Mouse (Mus musculus) midbrain, embryonic 15.5 days (tissue): Measurements from ENCODE around the gene Hist1h4h. TPM values are rescaled to one million over a fixed set of nuclear protein-coding genes. Genes with fewer than 3 reads are reported as not detected.

Experiments
- ATAC-seq: fragments of 200-750 bp; cut with Nextera tagmentation; replicated peaks from 2 replicates; pipeline ENCODE4 v1.8.0; 2017; ENCODE audit warnings: moderate TSS enrichment
- H3K27ac ChIP-seq: fragments of 300-500 bp; sonication (generic); 2 replicates; pipeline ENCODE4 v1.5.1; 2015; ENCODE audit warnings: mild to moderate bottlenecking, inconsistent platforms
- H3K27me3 ChIP-seq: fragments of 300-500 bp; sonication (generic); replicated peaks from 2 replicates; pipeline ENCODE4 v1.6.1; 2015; ENCODE audit warnings: inconsistent platforms
- H3K36me3 ChIP-seq: fragments of 300-500 bp; sonication (generic); replicated peaks from 2 replicates; pipeline ENCODE4 v1.6.1; 2015; ENCODE audit warnings: inconsistent platforms
- H3K4me1 ChIP-seq: fragments of 300-500 bp; sonication (generic); 2 replicates; pipeline ENCODE4 v1.6.1; 2015; ENCODE audit warnings: inconsistent platforms
- H3K4me2 ChIP-seq: fragments of 300-500 bp; sonication (generic); 2 replicates; pipeline ENCODE4 v1.6.1; 2015; ENCODE audit warnings: inconsistent platforms, mild to moderate bottlenecking, moderate library complexity
- H3K4me3 ChIP-seq: fragments of 300-500 bp; sonication (generic); 2 replicates; pipeline ENCODE4 v1.5.1; 2015; ENCODE audit warnings: mild to moderate bottlenecking, inconsistent platforms
- H3K9ac ChIP-seq: fragments of 300-500 bp; sonication (generic); 2 replicates; pipeline ENCODE4 v1.6.1; 2015; ENCODE audit warnings: mild to moderate bottlenecking, inconsistent platforms
- H3K9me3 ChIP-seq: fragments of 300-500 bp; sonication (generic); 2 replicates; pipeline ENCODE4 v1.6.1; 2016; ENCODE audit warnings: inconsistent platforms
- WGBS: fragments of 180-500 bp; shearing (Covaris S2); methylation state at CpG from one replicate; pipeline ENCODE4 v1.1.7; 2015; ENCODE audit warnings: mixed read lengths; 5-methylcytosine and 5-hydroxymethylcytosine counted together
- polyA plus RNA-seq: library from polyadenylated mRNA; unstranded; fragments of >200 nt; fragmentation: Nextera tagmentation; extraction: Ambion mirVana; gene quantifications from 2 replicates; pipeline ENCODE4 v1.2.1, GENCODE M21; 2015

The Hist1h4h gene
- polyA plus RNA-seq = 3.3 and 5.1 TPM in 2 replicates

DNA sequence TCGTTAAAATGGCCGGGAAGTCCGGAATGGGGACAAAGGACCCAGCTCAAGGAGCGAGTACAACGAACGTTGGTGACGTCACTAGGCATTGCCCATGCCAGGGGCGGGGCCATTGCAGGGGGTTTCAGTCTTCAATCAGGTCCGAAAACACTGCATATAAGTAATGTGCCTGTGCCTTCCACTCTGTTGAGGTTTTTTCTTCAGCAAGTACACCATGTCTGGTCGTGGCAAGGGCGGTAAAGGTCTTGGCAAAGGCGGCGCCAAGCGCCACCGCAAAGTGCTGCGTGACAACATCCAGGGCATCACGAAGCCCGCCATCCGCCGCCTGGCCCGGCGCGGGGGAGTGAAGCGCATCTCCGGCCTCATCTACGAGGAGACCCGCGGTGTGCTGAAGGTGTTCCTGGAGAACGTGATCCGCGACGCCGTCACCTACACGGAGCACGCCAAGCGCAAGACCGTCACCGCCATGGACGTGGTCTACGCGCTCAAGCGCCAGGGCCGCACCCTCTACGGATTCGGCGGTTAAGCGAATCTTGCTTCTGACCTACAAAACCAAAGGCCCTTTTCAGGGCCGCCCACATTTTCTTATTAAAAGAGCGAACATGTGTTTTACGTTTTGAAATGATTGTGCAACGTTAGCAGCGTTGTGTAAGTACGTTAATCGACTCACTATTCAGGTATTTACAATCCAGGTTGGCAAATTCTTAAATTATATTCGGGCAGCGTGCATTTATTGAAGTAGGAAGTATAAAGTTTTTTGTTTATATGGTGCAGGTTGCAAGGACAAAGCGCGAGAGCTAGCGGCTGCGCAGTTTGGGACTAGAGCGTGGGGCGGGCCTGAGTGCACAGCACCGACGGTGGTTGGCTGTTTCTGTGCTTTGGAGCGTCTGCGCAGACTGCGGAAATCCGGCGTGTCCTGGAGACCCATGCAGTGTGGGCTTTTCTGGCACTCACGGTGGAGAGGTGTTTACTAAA is at the start of gene Hist1h4h:
Hist1h4h (plus strand) TSS at position 150 of the 975 bp plus-strand sequence.
- peak within 1 kb of the TSS; percentile 75 for H3K9ac ChIP-seq
- H3K4me1 ChIP-seq = peaks cover 45% of the 10 kb centered on the region
- H3K4me3 ChIP-seq = peak within 1 kb of the TSS; percentile 54
- peak within 1 kb of the TSS; percentile 96 for H3K27ac ChIP-seq
- no peaks in the 10 kb centered on the region for H3K9me3 ChIP-seq
- H3K27me3 ChIP-seq = no peaks in the 10 kb centered on the region
- ATAC-seq = peak; percentile 92
- WGBS = under 1% methylated on average over 67 of the region's 70 CpGs
- no peaks in the 10 kb centered on the region for H3K36me3 ChIP-seq
- H3K4me2 ChIP-seq = peak within 1 kb of the TSS; percentile 85

DNA sequence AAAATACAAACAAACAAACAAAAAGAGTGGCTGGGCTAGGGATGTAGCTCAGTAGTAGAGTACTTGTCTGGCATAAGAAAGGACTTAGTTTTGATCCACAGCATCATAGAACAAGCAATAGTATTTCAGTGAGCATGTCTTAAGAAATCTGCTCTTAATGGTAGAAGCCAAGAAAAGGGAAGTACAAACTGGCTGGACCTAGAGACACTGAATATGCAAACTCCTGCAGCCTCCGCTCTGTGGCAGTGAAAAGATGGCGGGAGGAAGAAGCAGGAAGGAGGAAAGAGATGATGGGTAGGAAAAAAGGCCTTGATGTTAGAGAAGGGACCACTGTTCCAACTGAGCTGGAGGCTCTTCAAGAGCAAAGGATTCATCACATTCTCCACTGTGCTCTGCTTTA is 47.7 kb upstream of the Hist1h4h start:
- H3K9ac ChIP-seq = no peak overlapping the region
- no peaks in the 10 kb centered on the region for H3K9me3 ChIP-seq
- H3K27me3 ChIP-seq = no peaks in the 10 kb centered on the region
- H3K4me2 ChIP-seq = no peak overlapping the region
- no peaks in the 10 kb centered on the region; the same call in 1 of the 2 replicates for H3K4me1 ChIP-seq
- 89% methylated on average over 2 of the region's 2 CpGs for WGBS
- no peak overlapping the region for H3K27ac ChIP-seq
- H3K4me3 ChIP-seq = no peak overlapping the region
- no peak for ATAC-seq
- H3K36me3 ChIP-seq = no peaks in the 10 kb centered on the region

DNA sequence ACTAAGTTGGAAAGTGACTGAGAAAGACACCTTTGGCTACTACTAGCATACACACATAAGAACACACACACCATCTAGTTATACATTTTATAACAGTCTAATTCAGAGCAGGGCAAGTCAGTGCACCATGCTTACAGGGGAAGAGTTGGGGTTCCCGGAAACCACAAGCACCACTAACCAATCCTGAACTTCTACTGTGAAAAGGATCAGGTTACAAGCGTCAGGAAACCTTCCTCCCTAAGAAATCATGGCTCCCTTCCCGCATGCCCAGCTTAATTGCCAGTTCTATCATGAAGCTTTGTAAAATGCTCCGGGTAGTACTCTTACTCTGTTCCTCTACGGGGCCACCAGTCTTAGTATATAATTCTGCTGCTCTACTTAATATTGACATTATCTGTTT is 45.6 kb upstream of the Hist1h4h start:
- Histone ChIP-seq H3K4me3 (no peak overlapping the region), H3K36me3 (no peaks in the 10 kb centered on the region), H3K9me3 (no peaks in the 10 kb centered on the region), H3K9ac (no peak overlapping the region), H3K4me2 (no peak overlapping the region), H3K27ac (no peak overlapping the region), H3K4me1 (peaks cover 3% of the 10 kb centered on the region; the same call in 1 of the 2 replicates), H3K27me3 (no peaks in the 10 kb centered on the region)
- no peak for ATAC-seq
- 48% methylated on average over 5 of the region's 5 CpGs for WGBS

DNA sequence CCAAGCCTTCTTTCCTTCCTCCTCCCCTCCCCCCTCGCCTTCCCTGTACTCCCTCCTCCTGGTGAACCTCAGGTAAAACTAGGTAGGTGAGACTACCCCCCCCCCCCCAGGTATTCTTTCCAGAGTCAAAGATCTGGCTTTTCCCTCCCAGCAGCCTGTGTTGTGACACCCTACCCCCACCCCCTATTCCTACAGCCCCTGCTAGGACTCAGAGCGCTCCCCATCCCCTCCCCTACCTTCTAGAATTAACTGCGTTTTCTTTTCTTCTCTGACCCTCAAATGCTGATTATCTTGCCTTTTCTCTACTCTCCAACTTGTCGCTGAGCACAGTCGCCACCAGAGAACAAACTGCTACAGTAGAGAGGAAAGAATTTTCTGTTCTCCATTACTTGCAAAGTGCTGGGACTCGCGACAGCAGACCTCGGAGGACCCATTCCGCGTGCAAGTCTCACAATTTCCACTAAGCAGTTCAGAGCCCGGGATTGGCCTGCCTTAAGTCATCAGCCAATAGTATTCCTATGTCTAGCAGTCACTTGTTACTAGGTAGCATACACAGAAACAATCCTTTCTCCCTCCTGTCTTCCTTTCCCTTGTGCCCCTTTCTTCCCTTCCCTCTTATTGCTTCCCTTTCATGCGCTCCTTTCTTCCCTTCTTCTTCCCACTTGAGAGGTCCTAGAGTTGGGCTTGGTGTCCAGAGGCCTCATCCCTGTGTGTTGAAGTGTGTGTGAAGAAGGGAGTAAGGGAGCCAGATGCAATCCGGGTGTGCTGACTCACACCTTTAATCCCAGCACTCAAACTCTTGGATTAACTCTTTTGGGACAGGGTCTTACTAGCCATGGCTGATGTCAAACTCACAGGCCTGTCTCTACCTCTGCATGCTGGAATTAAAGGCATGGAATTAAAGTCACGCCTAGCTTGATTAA is 42.2 kb upstream of the Hist1h4h start, which contains the start of gene Btn2a2:
Btn2a2 (minus strand) TSS at position 458 of the 923 bp plus-strand sequence.
- Histone ChIP-seq H3K4me3 (peak within 1 kb of the TSS; percentile 38), H3K27ac (no peak within 1 kb of the TSS), H3K9ac (peak within 1 kb of the TSS; percentile 19; the same call in 1 of the 2 replicates), H3K27me3 (no peaks in the 10 kb centered on the region), H3K4me1 (peaks cover 10% of the 10 kb centered on the region), H3K36me3 (no peaks in the 10 kb centered on the region), H3K4me2 (peak within 1 kb of the TSS; percentile 57), H3K9me3 (no peaks in the 10 kb centered on the region)
- ATAC-seq = peak; percentile 99
- WGBS = 5% methylated on average over 14 of the region's 14 CpGs

- peaks cover 10% of the 10 kb centered on the region for H3K4me1 ChIP-seq
- 79% methylated on average over 1 of the region's 1 CpGs for WGBS
- no peak overlapping the region for H3K27ac ChIP-seq
- H3K36me3 ChIP-seq = no peaks in the 10 kb centered on the region
- H3K4me3 ChIP-seq = no peak overlapping the region
- H3K9me3 ChIP-seq = no peaks in the 10 kb centered on the region
- H3K4me2 ChIP-seq = no peak overlapping the region
- no peak for ATAC-seq
- no peaks in the 10 kb centered on the region for H3K27me3 ChIP-seq
- H3K9ac ChIP-seq = no peak overlapping the region
Observed at GRCm38 (mm10) chr13:23490863-23491262, 40.0 kb upstream of the Hist1h4h start.

GRCm38 (mm10) chr13:23491263-23491662 is 39.6 kb upstream of the Hist1h4h start:
- H3K9ac ChIP-seq = no peak overlapping the region
- H3K4me1 ChIP-seq = peaks cover 10% of the 10 kb centered on the region
- no peaks in the 10 kb centered on the region for H3K27me3 ChIP-seq
- no peak overlapping the region for H3K4me3 ChIP-seq
- ATAC-seq = no peak
- no peaks in the 10 kb centered on the region for H3K9me3 ChIP-seq
- no peaks in the 10 kb centered on the region for H3K36me3 ChIP-seq
- no peak overlapping the region for H3K4me2 ChIP-seq
- WGBS = 20% methylated on average over 1 of the region's 1 CpGs
- no peak overlapping the region for H3K27ac ChIP-seq

- ATAC-seq = no peak
- Histone ChIP-seq H3K27ac (no peak overlapping the region), H3K9ac (no peak overlapping the region), H3K27me3 (peaks cover 3% of the 10 kb centered on the region; the same call in 1 of the 2 replicates), H3K9me3 (no peaks in the 10 kb centered on the region), H3K4me3 (peak overlapping the region; percentile 14), H3K36me3 (no peaks in the 10 kb centered on the region), H3K4me2 (peak overlapping the region; percentile 41), H3K4me1 (peaks cover 10% of the 10 kb centered on the region)
- WGBS = 3% methylated on average over 14 of the region's 14 CpGs
Observed at GRCm38 (mm10) chr13:23491990-23492389, 38.9 kb upstream of the Hist1h4h start.

DNA sequence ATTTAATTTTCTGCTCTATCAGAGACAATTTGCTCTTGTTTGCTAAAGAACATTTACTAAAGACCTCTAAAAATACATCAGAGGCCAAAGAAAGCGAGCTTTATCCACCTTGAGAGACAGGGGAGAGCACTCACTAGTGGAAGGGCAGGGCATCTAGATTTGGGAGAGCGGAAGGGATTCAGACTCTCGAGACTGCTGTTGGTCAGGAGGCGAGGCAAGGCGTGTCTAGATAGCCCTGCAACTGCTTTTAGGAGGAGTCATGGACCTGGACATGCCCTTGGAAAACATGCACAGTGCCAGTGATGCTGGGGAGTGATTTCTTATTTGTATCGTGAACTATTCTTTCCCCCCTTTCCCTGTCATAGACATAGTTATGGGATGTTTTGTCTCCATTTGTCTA is 35.3 kb upstream of the Hist1h4h start:
- no peak for ATAC-seq
- Histone ChIP-seq H3K27ac (no peak overlapping the region), H3K4me1 (peaks cover 11% of the 10 kb centered on the region), H3K36me3 (no peaks in the 10 kb centered on the region), H3K9me3 (no peaks in the 10 kb centered on the region), H3K4me2 (no peak overlapping the region), H3K27me3 (peaks cover 15% of the 10 kb centered on the region; the same call in 1 of the 2 replicates), H3K9ac (no peak overlapping the region), H3K4me3 (no peak overlapping the region)
- WGBS = 73% methylated on average over 6 of the region's 6 CpGs

DNA sequence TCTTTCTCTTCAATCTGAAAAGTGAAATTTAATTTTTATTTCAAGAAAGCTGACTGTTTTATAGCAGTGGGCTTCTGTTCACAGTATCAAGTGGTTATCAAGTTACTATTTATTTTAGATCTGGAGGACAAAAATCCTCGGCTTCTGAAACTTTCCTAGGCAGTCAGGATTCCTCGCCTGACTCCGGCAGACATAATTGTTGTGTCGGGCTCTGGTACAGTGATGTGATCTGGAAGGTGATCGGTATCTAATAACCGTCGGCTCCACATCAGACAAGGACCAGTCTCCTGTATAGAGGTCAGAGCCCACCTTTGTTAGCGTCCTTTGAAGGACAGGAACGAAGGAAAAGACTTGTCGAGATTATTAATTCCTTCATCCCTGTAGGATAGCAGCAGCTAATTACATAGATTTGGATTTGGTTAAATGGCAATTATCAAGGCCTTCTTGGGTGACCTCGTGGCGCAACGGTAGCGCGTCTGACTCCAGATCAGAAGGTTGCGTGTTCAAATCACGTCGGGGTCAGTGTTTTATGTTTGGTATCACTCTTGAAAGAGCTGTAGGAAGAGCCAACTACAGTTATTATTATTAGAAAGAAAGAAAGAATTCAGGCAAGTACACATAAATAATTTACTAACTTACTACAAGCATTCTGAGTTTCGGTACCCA is 33.1 kb upstream of the Hist1h4h start:
- H3K36me3 ChIP-seq = no peaks in the 10 kb centered on the region
- peak overlapping the region; percentile 21 for H3K4me3 ChIP-seq
- peak overlapping the region; percentile 33 for H3K4me2 ChIP-seq
- peaks cover 15% of the 10 kb centered on the region; the same call in 1 of the 2 replicates for H3K27me3 ChIP-seq
- no peaks in the 10 kb centered on the region for H3K9me3 ChIP-seq
- no peak for ATAC-seq
- peaks cover 4% of the 10 kb centered on the region; the same call in 1 of the 2 replicates for H3K4me1 ChIP-seq
- 4% methylated on average over 19 of the region's 19 CpGs for WGBS
- no peak overlapping the region for H3K27ac ChIP-seq
- H3K9ac ChIP-seq = no peak overlapping the region

GRCm38 (mm10) chr13:23498653-23499052 is 32.2 kb upstream of the Hist1h4h start:
- Histone ChIP-seq H3K9ac (no peak overlapping the region), H3K9me3 (no peaks in the 10 kb centered on the region), H3K4me2 (peak overlapping the region; percentile 33), H3K36me3 (no peaks in the 10 kb centered on the region), H3K27ac (no peak overlapping the region), H3K4me3 (peak overlapping the region; percentile 21), H3K4me1 (peaks cover 4% of the 10 kb centered on the region), H3K27me3 (peaks cover 15% of the 10 kb centered on the region; the same call in 1 of the 2 replicates)
- no peak for ATAC-seq
- 6% methylated on average over 10 of the region's 10 CpGs for WGBS

DNA sequence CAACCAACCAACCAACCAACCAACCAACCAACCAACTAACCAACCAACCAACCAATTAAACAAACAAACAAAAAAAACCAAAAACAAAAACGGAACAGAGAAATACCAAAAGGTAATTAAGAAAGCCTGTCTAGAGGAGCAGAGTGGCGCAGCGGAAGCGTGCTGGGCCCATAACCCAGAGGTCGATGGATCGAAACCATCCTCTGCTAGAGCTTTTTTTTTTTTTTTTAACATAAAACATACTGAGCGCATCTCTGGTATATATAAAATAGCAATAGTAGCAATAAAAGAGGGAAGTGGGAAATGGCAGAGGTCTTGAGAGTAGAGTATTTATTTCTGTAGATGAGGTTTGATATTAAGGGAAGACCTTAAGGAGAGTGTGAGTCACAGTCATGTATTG is 30.9 kb upstream of the Hist1h4h start:
- 8% methylated on average over 7 of the region's 7 CpGs for WGBS

More for the DNA sequence above, 30.9 kb upstream of the Hist1h4h start:
- Histone ChIP-seq H3K9ac (no peak overlapping the region), H3K4me3 (no peak overlapping the region), H3K27ac (no peak overlapping the region), H3K4me2 (no peak overlapping the region), H3K9me3 (no peaks in the 10 kb centered on the region), H3K27me3 (peaks cover 15% of the 10 kb centered on the region; the same call in 1 of the 2 replicates), H3K36me3 (no peaks in the 10 kb centered on the region), H3K4me1 (peaks cover 4% of the 10 kb centered on the region)
- ATAC-seq = no peak
